14 mouse cellular contexts compared by ENCODE assay signal in genomic region chr5:25652435-25652834, GRCm38 (mm10). TPM values are rescaled to one million over a fixed set of nuclear protein-coding genes. Genes with fewer than 3 reads are reported as not detected.
DNase-seq lines count a peak whose midpoint lies in the region; ATAC-seq and TF ChIP-seq lines count a peak whose summit lies in the region.
"Had no signal": no experiment of that assay in that cellular context is flagged by ENCODE, and none has a peak within 500 bp of the region (broad histone marks: within the 10 kb centered on the region; RNA-seq: fewer than 3 reads in every experiment).

No protein-coding gene starts in this region.

- H3K9me3 ChIP-seq in forebrain, embryonic 12.5 days: no peaks in the 10 kb centered on the region
- no peaks in the 10 kb centered on the region for H3K9me3 ChIP-seq in kidney, embryonic 16.5 days (ENCODE audit: low read length)
- H3K9me3 ChIP-seq: heart, embryonic 15.5 days had no signal

- no peak overlapping the region for H3K4me2 ChIP-seq in forebrain, embryonic 12.5 days
- H3K4me2 ChIP-seq in kidney, embryonic 16.5 days (replicated peaks; ENCODE audit: low read depth, low read length): no peak overlapping the region
- H3K4me2 ChIP-seq: heart, embryonic 15.5 days had no signal

- peak; percentile 56 for TF ChIP-seq CTCF in layer of hippocampus, adult 2 months (conservative IDR thresholded peaks at IDR 0.05)
- no peak for TF ChIP-seq CTCF in kidney, adult 2 months (conservative IDR thresholded peaks at IDR 0.05; ENCODE audit: insufficient read depth, insufficient read length, low read depth, low read length)

- DNase-seq in heart, adult 8-10 months (ENCODE audit: low spot score): peak; percentile 19
- no peak for DNase-seq in heart, adult 11 months
- peak; percentile 60 to 75 for DNase-seq in layer of hippocampus, adult 2 months (ENCODE audit: low spot score in 2 of 2)
- DNase-seq in right cerebral cortex, adult 18-20 months: peak; percentile 43
- no peak for DNase-seq in kidney, adult 2 months
- DNase-seq: gastrocnemius, postnatal 10 days; kidney, postnatal 36 days; liver had no signal

- H3K27me3 ChIP-seq in forebrain, embryonic 12.5 days: 0 out of 2 replicates have a peak, but pooled peaks cover 5% of the 10 kb centered on the region
- H3K27me3 ChIP-seq in kidney, embryonic 16.5 days (ENCODE audit: insufficient read depth, low read length): no peaks in the 10 kb centered on the region
- H3K27me3 ChIP-seq in kidney, adult 2 months (replicated peaks; ENCODE audit: control insufficient read depth, insufficient read depth, low read length): no peaks in the 10 kb centered on the region
- H3K27me3 ChIP-seq: heart, embryonic 15.5 days had no signal

- H3K27ac ChIP-seq in forebrain, embryonic 12.5 days: peak overlapping the region; percentile 59; the same call in 1 of the 2 replicates
- 0 out of 2 replicates have a peak overlapping the region, but pooled peaks have one; percentile 36 for H3K27ac ChIP-seq in layer of hippocampus, adult 2 months
- H3K27ac ChIP-seq in kidney, embryonic 16.5 days (ENCODE audit: low read length): no peak overlapping the region
- H3K27ac ChIP-seq in kidney, adult 2 months (ENCODE audit: insufficient read depth, low read depth, low read length): no peak overlapping the region
- H3K27ac ChIP-seq: heart, embryonic 15.5 days had no signal

- H3K4me3 ChIP-seq in forebrain, embryonic 12.5 days (replicated peaks): no peak overlapping the region
- H3K4me3 ChIP-seq in layer of hippocampus, adult 2 months: no peak overlapping the region
- H3K4me3 ChIP-seq in kidney, embryonic 16.5 days (ENCODE audit: low read length): no peak overlapping the region
- no peak overlapping the region for H3K4me3 ChIP-seq in kidney, adult 2 months (ENCODE audit: insufficient read depth, low read depth, low read length)
- H3K4me3 ChIP-seq: heart, embryonic 15.5 days had no signal

- H3K9ac ChIP-seq in forebrain, embryonic 12.5 days: no peak overlapping the region
- H3K9ac ChIP-seq in kidney, embryonic 16.5 days (replicated peaks; ENCODE audit: low read length): no peak overlapping the region
- H3K9ac ChIP-seq: heart, embryonic 15.5 days had no signal

- peaks cover 25% of the 10 kb centered on the region for H3K4me1 ChIP-seq in forebrain, embryonic 12.5 days
- no peaks in the 10 kb centered on the region for H3K4me1 ChIP-seq in kidney, embryonic 16.5 days (ENCODE audit: insufficient read depth, low read length)
- H3K4me1 ChIP-seq in kidney, adult 2 months (ENCODE audit: control insufficient read depth, insufficient read depth, low read length): no peaks in the 10 kb centered on the region

- ATAC-seq in forebrain, embryonic 12.5 days (ENCODE audit: low FRiP score): peak; percentile 82; the same call in 1 of the 2 replicates
- no peak for ATAC-seq in kidney, embryonic 16.5 days (ENCODE audit: low FRiP score, low TSS enrichment)
- no peak for ATAC-seq in megakaryocyte progenitor cell, adult 5-6 weeks (replicated peaks; ENCODE audit: poor library complexity)
- ATAC-seq: inflammation-experienced regulatory T-cells, adult 6 months; lung, postnatal 0 days had no signal

- no peak for TF ChIP-seq POLR2A in kidney, adult 2 months (IDR thresholded peaks at IDR 0.05; ENCODE audit: low read depth, low read length)

- no peaks in the 10 kb centered on the region; the same call in 1 of the 2 replicates for H3K36me3 ChIP-seq in forebrain, embryonic 12.5 days (replicated peaks)
- no peaks in the 10 kb centered on the region for H3K36me3 ChIP-seq in kidney, embryonic 16.5 days (ENCODE audit: insufficient read depth, low read length)
- H3K36me3 ChIP-seq in kidney, adult 2 months (ENCODE audit: control insufficient read depth, insufficient read depth, low read length): no peaks in the 10 kb centered on the region
- H3K36me3 ChIP-seq: heart, embryonic 15.5 days had no signal

- WGBS in forebrain, embryonic 12.5 days: 54% methylated on average over 7 of the region's 7 CpGs
- WGBS in kidney, embryonic 16.5 days: 84% methylated on average over 7 of the region's 7 CpGs
- WGBS in kidney, adult 2 months: 93% methylated on average over 7 of the region's 7 CpGs

RNA-seq across cellular contexts. Expression of gene Xrcc2, which starts 53.2 kb away (rescaled TPM):
- total RNA-seq in heart, adult 8-10 months (2022): 1 to 10 TPM; 4.8 to 6.3 (median 5.8) TPM
- 14.0 and 18.1 TPM in 2 replicates for polyA plus RNA-seq in forebrain, embryonic 12.5 days (2016; fragmentation: Nextera tagmentation; extraction: Ambion mirVana)
- total RNA-seq in layer of hippocampus, adult 2 months (2021): 1 to 10 TPM; 6.4 to 6.9 TPM
- 7.9 and 11.0 TPM in 2 replicates for polyA plus RNA-seq in kidney, embryonic 16.5 days (2015; fragmentation: Nextera tagmentation; extraction: Ambion mirVana)
- total RNA-seq in megakaryocyte progenitor cell, adult 5-6 weeks (2015): 9.8 and 13.1 TPM in 2 replicates
- total RNA-seq in megakaryocyte progenitor cell, adult 5-6 weeks (2017): 14.9 and 15.8 TPM in 2 replicates
- 2.8 and 3.5 TPM in 2 replicates for polyA plus RNA-seq in kidney, adult 2 months (2012; rRNA removed)

Comparison
In these comparisons a context has a peak if more than half of its experiments do, and no peak if none do; other contexts are left out.
1. DNase-seq: peak in heart, adult 8-10 months (single experiment), layer of hippocampus, adult 2 months (2 of 2) and right cerebral cortex, adult 18-20 months (single experiment); none in heart, adult 11 months (single experiment) and kidney, adult 2 months (single experiment).
2. H3K27ac ChIP-seq: peak in forebrain, embryonic 12.5 days (single experiment) and layer of hippocampus, adult 2 months (single experiment); none in kidney, embryonic 16.5 days (single experiment) and kidney, adult 2 months (single experiment).